Mouse (Mus musculus) embryonic facial prominence, embryonic 11.5 days (tissue): ENCODE results near the gene Prap1. TPM values are rescaled to one million over a fixed set of nuclear protein-coding genes. Genes with fewer than 3 reads are reported as not detected.

Experiments
- ATAC-seq: fragments of 200-750 bp; cut with Nextera tagmentation; replicated peaks from 2 replicates; pipeline ENCODE4 v1.8.0; 2017; ENCODE audit warnings: low read depth; ENCODE audit not compliant: insufficient number of reproducible peaks, low FRiP score, low TSS enrichment
- DNase-seq: peaks from one replicate; pipeline ENCODE4 v3.0.0-alpha.2; 2015; ENCODE audit warnings: low spot score
- H3K27ac ChIP-seq: fragments of 300-500 bp; sonication (generic); replicated peaks from 2 replicates; pipeline ENCODE4 v1.5.1; 2014; ENCODE audit warnings: mild to moderate bottlenecking, low read depth, low read length, control low read depth
- H3K27me3 ChIP-seq: fragments of 300-500 bp; sonication (generic); 2 replicates; pipeline ENCODE4 v1.6.1; 2014; ENCODE audit warnings: mild to moderate bottlenecking, low read length, moderate library complexity, mixed read lengths; ENCODE audit not compliant: control insufficient read depth, insufficient read depth
- H3K36me3 ChIP-seq: fragments of 300-500 bp; sonication (generic); replicated peaks from 2 replicates; pipeline ENCODE4 v1.6.1; 2014; ENCODE audit warnings: low read depth, mild to moderate bottlenecking, low read length, moderate library complexity, mixed read lengths; ENCODE audit not compliant: control insufficient read depth, insufficient read depth
- H3K4me1 ChIP-seq: fragments of 300-500 bp; sonication (generic); 2 replicates; pipeline ENCODE4 v1.6.1; 2014; ENCODE audit warnings: low read length, mixed read lengths; ENCODE audit not compliant: control insufficient read depth, insufficient read depth
- H3K4me2 ChIP-seq: fragments of 300-500 bp; sonication (generic); 2 replicates; pipeline ENCODE4 v1.6.1; 2014; ENCODE audit warnings: low read depth, mild to moderate bottlenecking, control low read depth, low read length, moderate library complexity
- H3K4me3 ChIP-seq: fragments of 300-500 bp; sonication (generic); 2 replicates; pipeline ENCODE4 v1.5.1; 2014; ENCODE audit warnings: low read depth, low read length, control low read depth
- H3K9ac ChIP-seq: fragments of 300-500 bp; sonication (generic); replicated peaks from 2 replicates; pipeline ENCODE4 v1.6.1; 2014; ENCODE audit warnings: mild to moderate bottlenecking, control low read depth, low read length
- H3K9me3 ChIP-seq: fragments of 300-500 bp; sonication (generic); replicated peaks from 2 replicates; pipeline ENCODE4 v1.6.1; 2016; ENCODE audit warnings: mild to moderate bottlenecking, low read length, inconsistent platforms, mixed read lengths; ENCODE audit not compliant: control insufficient read depth
- WGBS: fragments of 180-500 bp; shearing (Covaris S2); extraction: QIAGEN DNeasy Blood & Tissue Kit; methylation state at CpG from one replicate; pipeline ENCODE4 v1.1.7; 2014; 5-methylcytosine and 5-hydroxymethylcytosine counted together
- polyA plus RNA-seq: library from polyadenylated mRNA; unstranded; fragments of >200 nt; fragmentation: Nextera tagmentation; extraction: Ambion mirVana; gene quantifications from 2 replicates; pipeline ENCODE4 v1.2.1, GENCODE M21; 2014

Prap1 gene
- polyA plus RNA-seq, 1 experiment from 2014 or later, result not detected

DNA sequence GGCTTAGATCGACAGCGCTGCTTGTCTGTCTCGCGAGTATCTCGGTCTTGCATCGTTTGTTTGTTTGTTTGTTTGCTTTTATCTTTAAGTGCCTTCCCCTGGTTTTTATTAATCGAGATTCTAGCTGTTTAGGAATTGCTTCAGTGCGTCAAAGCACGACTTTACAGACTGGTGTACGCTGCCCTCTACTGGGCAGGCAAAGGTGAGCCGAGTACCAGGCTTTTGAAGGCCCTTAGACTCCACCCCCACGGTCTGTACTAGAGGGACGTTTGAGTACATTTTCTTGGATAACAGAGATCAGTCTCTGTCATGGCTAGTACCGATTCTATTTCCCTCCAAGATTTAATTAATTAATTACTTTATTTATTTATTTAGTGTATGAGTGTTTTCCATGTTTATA is 48.2 kb downstream of the Prap1 start:
- Histone ChIP-seq H3K27ac (no peak overlapping the region), H3K9me3 (no peaks in the 10 kb centered on the region), H3K9ac (no peak overlapping the region), H3K27me3 (no peaks in the 10 kb centered on the region), H3K4me3 (no peak overlapping the region), H3K4me2 (no peak overlapping the region), H3K4me1 (0 out of 2 replicates have a peak, but pooled peaks cover 2% of the 10 kb centered on the region), H3K36me3 (no peaks in the 10 kb centered on the region)
- 5% methylated on average over 14 of the region's 14 CpGs for WGBS
- ATAC-seq, result no peak
- DNase-seq, result peak; percentile 78

- Histone ChIP-seq H3K9me3 (no peaks in the 10 kb centered on the region), H3K4me1 (no peaks in the 10 kb centered on the region), H3K36me3 (no peaks in the 10 kb centered on the region), H3K27me3 (no peaks in the 10 kb centered on the region), H3K4me3 (no peak overlapping the region), H3K4me2 (no peak overlapping the region), H3K9ac (no peak overlapping the region), H3K27ac (no peak overlapping the region)
- DNase-seq, result no peak
- no peak for ATAC-seq
- WGBS, result 79% methylated on average over 4 of the region's 4 CpGs
Measured at GRCm38 (mm10) chr7:140144550-140144949, 51.4 kb downstream of the Prap1 start.

Other genes starting within 250 kb of the Prap1 start
- 0.21 and 0.24 TPM in 2 replicates for gene Kndc1, start 198.7 kb upstream of the Prap1 start, polyA plus RNA-seq
- gene Utf1, start 149.6 kb upstream of the Prap1 start, polyA plus RNA-seq, result 0.29 TPM in 1 of 2 replicates, not detected in the other
- 0.21 and 0.36 TPM in 2 replicates for gene 6430531B16Rik, start 114.6 kb upstream of the Prap1 start, polyA plus RNA-seq
- 1.2 and 1.7 TPM in 2 replicates for gene Adam8, start 100.8 kb upstream of the Prap1 start, polyA plus RNA-seq
- gene Zfp511, start 57.0 kb upstream of the Prap1 start, polyA plus RNA-seq, result 37.1 and 37.5 TPM in 2 replicates
- 74.8 and 75.7 TPM in 2 replicates for gene Tubgcp2, start 56.7 kb upstream of the Prap1 start, polyA plus RNA-seq
- gene Msx3, start 44.3 kb upstream of the Prap1 start, polyA plus RNA-seq, result 2.5 and 3.9 TPM in 2 replicates
- gene Caly, start 10.8 kb upstream of the Prap1 start, polyA plus RNA-seq, result 1.6 and 2.7 TPM in 2 replicates
- 24.2 and 24.4 TPM in 2 replicates for gene Fuom, start 9.0 kb downstream of the Prap1 start, polyA plus RNA-seq
- gene Paox, start 22.4 kb downstream of the Prap1 start, polyA plus RNA-seq, result 19.0 and 21.7 TPM in 2 replicates
- 211 and 221 TPM in 2 replicates for gene Echs1, start 23.1 kb downstream of the Prap1 start, polyA plus RNA-seq
- gene Mtg1, start 44.2 kb downstream of the Prap1 start, polyA plus RNA-seq, result 22.5 and 23.1 TPM in 2 replicates
- gene Sprn, start 61.5 kb downstream of the Prap1 start, polyA plus RNA-seq, result 0.34 and 0.84 TPM in 2 replicates
- not detected in 2 replicates for gene Olfr522, start 71.4 kb downstream of the Prap1 start, polyA plus RNA-seq
- not detected in 2 replicates for gene Olfr523, start 79.8 kb downstream of the Prap1 start, polyA plus RNA-seq
- gene Olfr524, start 112.6 kb downstream of the Prap1 start, polyA plus RNA-seq, result not detected in 2 replicates
- gene Cd163l1, start 124.9 kb downstream of the Prap1 start, polyA plus RNA-seq, result not detected in 2 replicates
- not detected in 2 replicates for gene 5830411N06Rik, start 153.9 kb downstream of the Prap1 start, polyA plus RNA-seq
- not detected in 2 replicates for gene Olfr525, start 227.5 kb downstream of the Prap1 start, polyA plus RNA-seq
- gene Olfr527, start 240.6 kb downstream of the Prap1 start, polyA plus RNA-seq, result not detected in 2 replicates